Mouse (Mus musculus): ENCODE data around the gene Bysl. TPM values are rescaled to one million over a fixed set of nuclear protein-coding genes. Genes with fewer than 3 reads are reported as not detected.

Bysl gene
- polyA plus RNA-seq, 1 experiment, result 25.7 TPM

DNA sequence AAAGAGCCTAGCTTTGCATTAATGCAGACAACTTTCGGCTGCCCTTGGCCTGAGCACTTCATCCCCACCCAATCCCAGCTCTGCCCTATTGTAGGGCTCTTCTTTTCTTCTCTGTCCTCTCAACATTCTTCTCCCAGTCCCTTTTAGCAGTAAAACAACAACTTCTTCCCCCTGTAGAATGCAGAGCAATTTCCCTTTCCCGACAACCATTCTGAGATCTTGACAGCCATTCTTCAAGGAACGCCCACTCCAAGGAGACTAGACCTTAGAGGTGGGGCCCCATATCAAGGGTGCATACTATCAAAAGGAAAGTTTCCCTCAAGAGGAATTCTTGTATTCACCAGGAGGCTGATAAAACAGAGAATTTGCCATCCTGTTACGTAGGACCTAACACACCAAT is 37.7 kb upstream of the Bysl start:
- TF ChIP-seq EP300 (IDR thresholded peaks at IDR 0.05; ENCODE audit: insufficient read depth, low read depth, low read length), result 0 out of 2 replicates have a peak, but pooled peaks have one; percentile 40
- TF ChIP-seq POLR2A (IDR thresholded peaks at IDR 0.05; ENCODE audit: insufficient read depth, low read length), result no peak
- TF ChIP-seq CTCF (IDR thresholded peaks at IDR 0.05; ENCODE audit: low read depth, low read length), result no peak
- no peaks in the 10 kb centered on the region for H3K36me3 ChIP-seq (ENCODE audit: control insufficient read depth, insufficient read depth, low read length, poor library complexity, severe bottlenecking)
- H3K27ac ChIP-seq (ENCODE audit: insufficient read depth, low read length), result peak overlapping the region; percentile 95
- no peak overlapping the region for H3K9ac ChIP-seq (ENCODE audit: low read depth, poor library complexity, severe bottlenecking)
- no peaks in the 10 kb centered on the region for H3K9me3 ChIP-seq (replicated peaks; ENCODE audit: control insufficient read depth, insufficient read depth, low read length, poor library complexity, severe bottlenecking)
- H3K4me3 ChIP-seq (ENCODE audit: low read depth, low read length), result no peak overlapping the region
- H3K4me1 ChIP-seq (ENCODE audit: control insufficient read depth, insufficient read depth, low read length), result no peaks in the 10 kb centered on the region
- no peaks in the 10 kb centered on the region for H3K27me3 ChIP-seq (ENCODE audit: control insufficient read depth, insufficient read depth, low read length, poor library complexity, severe bottlenecking)

DNA sequence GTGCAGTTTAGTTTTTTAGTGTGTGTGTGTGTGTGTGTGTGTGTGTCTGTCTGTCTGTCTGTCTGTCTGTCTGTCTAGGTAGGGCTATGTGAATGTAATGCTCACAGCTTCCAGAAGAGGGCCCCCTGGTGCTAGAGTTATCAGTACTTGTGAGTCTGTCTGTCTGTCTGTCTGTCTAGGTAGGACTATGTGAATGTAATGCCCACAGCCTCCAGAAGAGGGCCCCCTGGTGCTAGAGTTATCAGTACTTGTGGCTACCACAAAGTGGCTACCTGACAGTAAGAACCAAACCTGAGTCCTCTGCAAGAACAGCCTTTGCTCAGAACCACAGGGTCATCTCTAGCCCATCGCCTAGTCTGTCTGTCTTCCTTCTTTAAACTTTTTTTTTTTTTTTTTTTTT is 35.4 kb upstream of the Bysl start:
- Histone ChIP-seq H3K4me3 (ENCODE audit: low read depth, low read length) (no peak overlapping the region), H3K27ac (ENCODE audit: insufficient read depth, low read length) (no peak overlapping the region), H3K27me3 (ENCODE audit: control insufficient read depth, insufficient read depth, low read length, poor library complexity, severe bottlenecking) (no peaks in the 10 kb centered on the region), H3K36me3 (ENCODE audit: control insufficient read depth, insufficient read depth, low read length, poor library complexity, severe bottlenecking) (no peaks in the 10 kb centered on the region), H3K4me1 (ENCODE audit: control insufficient read depth, insufficient read depth, low read length) (no peaks in the 10 kb centered on the region), H3K9me3 (replicated peaks; ENCODE audit: control insufficient read depth, insufficient read depth, low read length, poor library complexity, severe bottlenecking) (no peaks in the 10 kb centered on the region), H3K9ac (ENCODE audit: low read depth, poor library complexity, severe bottlenecking) (no peak overlapping the region)
- TF ChIP-seq POLR2A (IDR thresholded peaks at IDR 0.05; ENCODE audit: insufficient read depth, low read length) (no peak), CTCF (IDR thresholded peaks at IDR 0.05; ENCODE audit: low read depth, low read length) (peak; percentile 52), EP300 (IDR thresholded peaks at IDR 0.05; ENCODE audit: insufficient read depth, low read depth, low read length) (no peak)

DNA sequence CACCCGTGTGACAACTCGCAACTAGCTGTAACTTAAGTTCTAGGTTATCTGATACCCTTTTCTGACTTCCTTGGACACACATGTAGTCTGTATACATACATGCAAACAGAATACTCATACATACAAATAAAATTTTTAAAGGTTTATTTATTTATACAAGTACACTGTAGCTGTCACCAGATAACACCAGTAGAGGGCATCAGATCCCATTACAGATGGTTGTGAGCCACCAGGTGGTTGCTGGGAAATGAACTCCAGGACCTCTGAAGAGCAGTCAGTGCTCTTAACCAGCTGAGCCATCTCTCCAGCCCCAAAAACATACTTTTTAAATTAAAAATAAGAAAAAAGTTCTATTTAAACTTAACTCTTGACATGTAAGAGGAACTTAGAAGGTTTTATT is 31.7 kb upstream of the Bysl start:
- Histone ChIP-seq H3K9ac (ENCODE audit: low read depth, poor library complexity, severe bottlenecking) (no peak overlapping the region), H3K27ac (ENCODE audit: insufficient read depth, low read length) (no peak overlapping the region), H3K27me3 (ENCODE audit: control insufficient read depth, insufficient read depth, low read length, poor library complexity, severe bottlenecking) (no peaks in the 10 kb centered on the region), H3K9me3 (replicated peaks; ENCODE audit: control insufficient read depth, insufficient read depth, low read length, poor library complexity, severe bottlenecking) (no peaks in the 10 kb centered on the region), H3K36me3 (ENCODE audit: control insufficient read depth, insufficient read depth, low read length, poor library complexity, severe bottlenecking) (no peaks in the 10 kb centered on the region), H3K4me1 (ENCODE audit: control insufficient read depth, insufficient read depth, low read length) (no peaks in the 10 kb centered on the region), H3K4me3 (ENCODE audit: low read depth, low read length) (no peak overlapping the region)
- TF ChIP-seq EP300 (IDR thresholded peaks at IDR 0.05; ENCODE audit: insufficient read depth, low read depth, low read length) (no peak), CTCF (IDR thresholded peaks at IDR 0.05; ENCODE audit: low read depth, low read length) (peak; percentile 27), POLR2A (IDR thresholded peaks at IDR 0.05; ENCODE audit: insufficient read depth, low read length) (no peak)

DNA sequence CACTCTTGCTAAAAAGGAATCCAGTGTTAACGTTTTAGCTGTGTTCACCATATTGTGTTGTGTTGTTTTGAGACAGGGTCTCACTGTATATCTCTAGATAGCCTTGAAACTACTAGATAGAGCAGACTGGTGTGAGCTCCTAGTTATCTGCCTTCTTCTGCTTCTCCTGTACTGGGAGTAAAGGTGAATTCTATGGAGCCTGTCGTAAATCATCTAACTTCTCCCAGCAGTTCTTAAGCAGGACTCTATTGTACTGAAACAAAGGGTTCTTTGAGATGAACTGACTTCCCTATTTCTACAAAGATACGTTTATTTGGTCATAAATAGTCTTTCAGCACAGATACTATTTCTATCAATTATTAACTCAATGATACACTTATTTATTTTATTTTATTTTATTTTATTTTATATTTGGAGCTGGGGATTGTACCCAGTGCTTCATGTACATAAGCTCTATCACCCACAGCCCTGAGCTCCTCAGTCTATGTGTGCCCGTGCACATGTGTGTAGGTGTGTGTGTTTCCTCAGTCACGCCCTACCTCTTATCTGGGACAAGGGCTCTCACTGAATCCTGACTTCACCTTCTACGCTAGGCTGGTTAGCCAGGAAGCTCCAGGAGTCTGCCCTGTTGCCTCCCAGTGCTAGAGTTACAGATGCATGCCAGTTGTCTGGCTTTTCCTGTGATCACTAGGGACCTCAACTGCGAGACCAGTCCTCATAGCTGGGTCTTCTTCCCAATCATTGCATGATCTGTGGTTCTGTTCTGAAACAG is 22.9 kb upstream of the Bysl start:
- no peak overlapping the region for H3K9ac ChIP-seq (ENCODE audit: low read depth, poor library complexity, severe bottlenecking)
- TF ChIP-seq CTCF (IDR thresholded peaks at IDR 0.05; ENCODE audit: low read depth, low read length) (no peak), EP300 (IDR thresholded peaks at IDR 0.05; ENCODE audit: insufficient read depth, low read depth, low read length) (no peak), POLR2A (IDR thresholded peaks at IDR 0.05; ENCODE audit: insufficient read depth, low read length) (no peak)
- no peak overlapping the region for H3K27ac ChIP-seq (ENCODE audit: insufficient read depth, low read length)
- no peaks in the 10 kb centered on the region for H3K4me1 ChIP-seq (ENCODE audit: control insufficient read depth, insufficient read depth, low read length)
- H3K27me3 ChIP-seq (ENCODE audit: control insufficient read depth, insufficient read depth, low read length, poor library complexity, severe bottlenecking), result no peaks in the 10 kb centered on the region
- no peak overlapping the region for H3K4me3 ChIP-seq (ENCODE audit: low read depth, low read length)
- no peaks in the 10 kb centered on the region for H3K9me3 ChIP-seq (replicated peaks; ENCODE audit: control insufficient read depth, insufficient read depth, low read length, poor library complexity, severe bottlenecking)
- no peaks in the 10 kb centered on the region; the same call in 1 of the 2 replicates for H3K36me3 ChIP-seq (ENCODE audit: control insufficient read depth, insufficient read depth, low read length, poor library complexity, severe bottlenecking)

DNA sequence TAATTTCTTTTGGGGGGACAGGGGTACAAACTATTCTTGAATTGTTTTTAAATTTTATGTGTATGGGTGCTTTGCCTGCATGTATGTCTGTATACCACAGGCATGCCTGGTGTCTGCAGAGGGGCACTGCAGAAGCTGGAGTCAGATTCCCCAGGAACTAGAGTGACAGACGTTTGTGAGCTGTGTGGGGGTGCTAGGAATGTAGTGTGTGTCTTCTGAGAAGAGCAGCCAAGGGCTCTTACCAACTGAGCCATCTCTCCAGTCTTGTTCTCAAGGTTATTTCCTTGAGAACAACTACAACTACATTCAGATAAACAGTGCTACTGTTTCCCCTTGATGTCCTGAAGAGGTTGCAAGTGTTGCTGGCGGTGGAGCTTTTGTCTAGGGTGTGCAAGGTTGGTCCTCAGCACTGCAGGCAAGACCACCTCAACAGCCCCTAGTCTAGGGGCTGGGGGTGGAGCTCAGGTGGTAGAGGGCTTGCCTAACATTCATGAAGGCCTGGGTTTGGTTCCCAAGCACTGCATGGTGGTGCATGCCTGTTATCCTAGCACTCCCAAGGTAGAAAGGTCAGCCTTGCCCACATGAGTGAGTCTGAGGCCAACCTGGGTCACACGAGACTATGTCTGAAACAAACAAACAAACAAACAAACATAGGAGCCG is 21.0 kb upstream of the Bysl start:
- H3K27me3 ChIP-seq (ENCODE audit: control insufficient read depth, insufficient read depth, low read length, poor library complexity, severe bottlenecking), result no peaks in the 10 kb centered on the region
- no peak overlapping the region for H3K27ac ChIP-seq (ENCODE audit: insufficient read depth, low read length)
- TF ChIP-seq EP300 (IDR thresholded peaks at IDR 0.05; ENCODE audit: insufficient read depth, low read depth, low read length), result no peak
- TF ChIP-seq POLR2A (IDR thresholded peaks at IDR 0.05; ENCODE audit: insufficient read depth, low read length), result no peak
- TF ChIP-seq CTCF (IDR thresholded peaks at IDR 0.05; ENCODE audit: low read depth, low read length), result no peak
- no peaks in the 10 kb centered on the region; the same call in 1 of the 2 replicates for H3K36me3 ChIP-seq (ENCODE audit: control insufficient read depth, insufficient read depth, low read length, poor library complexity, severe bottlenecking)
- no peaks in the 10 kb centered on the region for H3K9me3 ChIP-seq (replicated peaks; ENCODE audit: control insufficient read depth, insufficient read depth, low read length, poor library complexity, severe bottlenecking)
- H3K9ac ChIP-seq (ENCODE audit: low read depth, poor library complexity, severe bottlenecking), result no peak overlapping the region
- H3K4me3 ChIP-seq (ENCODE audit: low read depth, low read length), result no peak overlapping the region
- no peaks in the 10 kb centered on the region for H3K4me1 ChIP-seq (ENCODE audit: control insufficient read depth, insufficient read depth, low read length)

DNA sequence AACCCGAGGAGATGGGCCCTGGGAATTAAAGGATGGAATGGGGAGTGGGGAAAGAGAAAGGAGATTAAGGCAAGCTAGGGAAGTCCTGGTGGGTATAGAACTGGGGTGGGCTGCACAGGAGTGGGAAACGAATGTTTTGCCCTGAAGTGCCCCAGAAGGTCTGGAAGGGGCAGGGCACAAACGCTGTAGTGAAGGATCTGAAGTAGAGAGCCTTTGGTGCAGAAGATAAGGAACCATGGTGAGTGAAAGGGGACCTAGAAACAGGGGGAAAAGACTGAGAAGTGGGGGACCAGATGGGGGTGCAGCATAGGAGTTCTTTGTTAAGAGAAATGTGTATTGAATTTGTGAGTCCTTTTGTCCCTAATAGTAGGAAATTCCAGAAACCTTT is 19.4 kb upstream of the Bysl start, which contains the start of gene Usp49:
Gene Usp49, plus strand, starts transcription at position 13 of the 388 bp plus-strand sequence.
- Histone ChIP-seq H3K4me1 (ENCODE audit: control insufficient read depth, insufficient read depth, low read length) (no peaks in the 10 kb centered on the region), H3K4me3 (ENCODE audit: low read depth, low read length) (peak within 1 kb of the TSS; percentile 81), H3K27me3 (ENCODE audit: control insufficient read depth, insufficient read depth, low read length, poor library complexity, severe bottlenecking) (no peaks in the 10 kb centered on the region), H3K9me3 (replicated peaks; ENCODE audit: control insufficient read depth, insufficient read depth, low read length, poor library complexity, severe bottlenecking) (no peaks in the 10 kb centered on the region), H3K36me3 (ENCODE audit: control insufficient read depth, insufficient read depth, low read length, poor library complexity, severe bottlenecking) (peaks cover 2% of the 10 kb centered on the region; the same call in 1 of the 2 replicates), H3K27ac (ENCODE audit: insufficient read depth, low read length) (peak within 1 kb of the TSS; percentile 34), H3K9ac (ENCODE audit: low read depth, poor library complexity, severe bottlenecking) (peak within 1 kb of the TSS; percentile 56)
- TF ChIP-seq CTCF (IDR thresholded peaks at IDR 0.05; ENCODE audit: low read depth, low read length) (no peak), EP300 (IDR thresholded peaks at IDR 0.05; ENCODE audit: insufficient read depth, low read depth, low read length) (no peak), POLR2A (IDR thresholded peaks at IDR 0.05; ENCODE audit: insufficient read depth, low read length) (no peak)

All from ES-Bruce4 (cell line).